In the genomic region with DNA sequence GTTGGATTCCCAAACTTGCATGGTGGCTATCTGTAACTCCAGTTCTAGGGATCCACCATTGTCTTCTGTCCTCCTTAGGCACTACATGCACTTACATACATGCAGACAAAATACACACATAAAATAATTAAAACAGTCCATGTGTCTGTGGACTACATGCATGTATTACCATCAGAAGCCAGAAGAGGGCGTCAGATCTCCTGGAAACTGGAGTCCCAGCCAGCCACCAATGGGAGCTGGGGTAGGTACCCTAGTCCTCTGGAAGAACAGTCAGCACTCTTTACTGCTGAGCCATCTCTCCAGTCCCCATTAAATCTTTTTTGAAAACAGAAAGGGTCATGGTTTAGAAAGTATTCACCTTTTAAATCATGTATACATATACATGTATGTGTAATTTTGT, we compare ENCODE assay signal across 9 mouse cellular contexts. TPM values are rescaled to one million over a fixed set of nuclear protein-coding genes. Genes with fewer than 3 reads are reported as not detected.
DNase-seq lines count a peak whose midpoint lies in the region; ATAC-seq and TF ChIP-seq lines count a peak whose summit lies in the region.
"Had no signal": no experiment of that assay in that cellular context is flagged by ENCODE, and none has a peak within 500 bp of the region (broad histone marks: within the 10 kb centered on the region; RNA-seq: fewer than 3 reads in every experiment).

No protein-coding gene starts in this region.

- peak; percentile 69 for DNase-seq in CH12.LX (ENCODE audit: extremely low read depth)
- DNase-seq in NIH3T3 (ENCODE audit: low read depth): peak; percentile 59
- DNase-seq in lung, postnatal 0 days (ENCODE audit: low spot score): no peak
- no peak for DNase-seq in right cerebral cortex, postnatal 14 days
- DNase-seq in frontal cortex, postnatal 14 days (ENCODE audit: low spot score in 2 of 2): no peak
- no peak for DNase-seq in left cerebral cortex, adult 18-20 months (ENCODE audit: low spot score in 2 of 2)

- no peaks in the 10 kb centered on the region for H3K27me3 ChIP-seq in intestine, postnatal 0 days (replicated peaks; ENCODE audit: control insufficient read depth, insufficient read depth, low read length)
- no peaks in the 10 kb centered on the region for H3K27me3 ChIP-seq in intestine, embryonic 15.5 days (replicated peaks)
- H3K27me3 ChIP-seq in CH12.LX (replicated peaks): no peaks in the 10 kb centered on the region
- H3K27me3 ChIP-seq in lung, postnatal 0 days (replicated peaks; ENCODE audit: insufficient read depth, low read length): no peaks in the 10 kb centered on the region

- H3K4me2 ChIP-seq in intestine, postnatal 0 days (replicated peaks; ENCODE audit: low read depth): no peak overlapping the region
- no peak overlapping the region for H3K4me2 ChIP-seq in intestine, embryonic 15.5 days (replicated peaks)
- peak overlapping the region; percentile 78; the same call in 1 of the 2 replicates for H3K4me2 ChIP-seq in CH12.LX (ENCODE audit: insufficient read depth, low read depth, poor library complexity, severe bottlenecking)
- no peak overlapping the region for H3K4me2 ChIP-seq in lung, postnatal 0 days (replicated peaks; ENCODE audit: low read depth, low read length)

- H3K79me2 ChIP-seq in CH12.LX (replicated peaks; ENCODE audit: control insufficient read depth, extremely low read depth, insufficient read depth, poor library complexity, severe bottlenecking): peaks cover 29% of the 10 kb centered on the region

- in situ Hi-C loops in CH12.LX (cut with MboI; ENCODE audit: low pct_ligation_motif_present, low pct_unique_long_range_greater_than_20kb, low sequenced_read_pairs): loop anchor here (25.0 kb wide), 1 partner anchor 135 kb away; no protein-coding TSS in a partner anchor

- peaks cover 3% of the 10 kb centered on the region; the same call in 1 of the 2 replicates for H3K36me3 ChIP-seq in intestine, postnatal 0 days (ENCODE audit: control insufficient read depth, insufficient read depth)
- no peaks in the 10 kb centered on the region for H3K36me3 ChIP-seq in intestine, embryonic 15.5 days
- H3K36me3 ChIP-seq in CH12.LX (replicated peaks in 1 of 2; ENCODE audit: control insufficient read depth in 1 of 2, insufficient read depth in 1 of 2, low read length in 1 of 2): peaks cover 6 to 8% of the 10 kb centered on the region in 2 experiments
- H3K36me3 ChIP-seq in lung, postnatal 0 days (ENCODE audit: insufficient read depth, low read length): no peaks in the 10 kb centered on the region

- no peak for TF ChIP-seq EP300 in CH12.LX (IDR thresholded peaks at IDR 0.05; ENCODE audit: low read length)
- no peak for TF ChIP-seq EP300 in lung, postnatal 0 days (IDR thresholded peaks at IDR 0.05)

- no peak overlapping the region for H3K9ac ChIP-seq in intestine, postnatal 0 days (ENCODE audit: low read depth, low read length)
- H3K9ac ChIP-seq in intestine, embryonic 15.5 days: no peak overlapping the region
- 0 out of 2 replicates have a peak overlapping the region, but pooled peaks have one; percentile 72 for H3K9ac ChIP-seq in CH12.LX (ENCODE audit: insufficient read depth, low read depth)
- no peak overlapping the region for H3K9ac ChIP-seq in lung, postnatal 0 days (replicated peaks; ENCODE audit: low read depth)
- H3K9ac ChIP-seq: limb, embryonic 12.5 days had no signal

- ATAC-seq in intestine, postnatal 0 days: no peak
- no peak for ATAC-seq in intestine, embryonic 15.5 days
- ATAC-seq in lung, postnatal 0 days: no peak

- H3K4me1 ChIP-seq in intestine, postnatal 0 days (replicated peaks; ENCODE audit: control insufficient read depth, insufficient read depth, low read length): no peaks in the 10 kb centered on the region
- H3K4me1 ChIP-seq in intestine, embryonic 15.5 days (replicated peaks): no peaks in the 10 kb centered on the region
- H3K4me1 ChIP-seq in CH12.LX (ENCODE audit: control insufficient read depth in 1 of 2, insufficient read depth in 2 of 2): peaks cover 0 to 9% of the 10 kb centered on the region in 2 experiments; a peak in 1 of 4 replicates
- H3K4me1 ChIP-seq in lung, postnatal 0 days (ENCODE audit: insufficient read depth, low read depth, low read length): no peaks in the 10 kb centered on the region
- H3K4me1 ChIP-seq: limb, embryonic 12.5 days had no signal

- peak; percentile 59 for TF ChIP-seq CTCF in intestine, postnatal 0 days (IDR thresholded peaks at IDR 0.05; ENCODE audit: low read depth)
- peak; percentile 43 to 60 for TF ChIP-seq CTCF in CH12.LX (conservative IDR thresholded peaks at IDR 0.05 in 1 of 2, IDR thresholded peaks at IDR 0.05 in 1 of 2; ENCODE audit: low read depth in 2 of 2, low read length in 2 of 2)
- TF ChIP-seq CTCF in lung, postnatal 0 days (IDR thresholded peaks at IDR 0.05): peak; percentile 52

- no peak for TF ChIP-seq POLR2A in CH12.LX (IDR thresholded peaks at IDR 0.05; ENCODE audit: low read depth, low read length)

- no peaks in the 10 kb centered on the region for H3K9me3 ChIP-seq in intestine, postnatal 0 days (ENCODE audit: control insufficient read depth)
- no peaks in the 10 kb centered on the region for H3K9me3 ChIP-seq in intestine, embryonic 15.5 days
- no peaks in the 10 kb centered on the region for H3K9me3 ChIP-seq in CH12.LX (replicated peaks; ENCODE audit: low read length)
- H3K9me3 ChIP-seq in lung, postnatal 0 days (ENCODE audit: low read length): no peaks in the 10 kb centered on the region
- H3K9me3 ChIP-seq: limb, embryonic 12.5 days had no signal

- no peak overlapping the region for H3K4me3 ChIP-seq in intestine, postnatal 0 days (ENCODE audit: low read depth, low read length)
- no peak overlapping the region for H3K4me3 ChIP-seq in intestine, embryonic 15.5 days (replicated peaks)
- H3K4me3 ChIP-seq in CH12.LX (replicated peaks in 1 of 3; ENCODE audit: low read depth in 2 of 3, low read length in 2 of 3, poor library complexity in 1 of 3): peak overlapping the region in 1 of 3 experiments; percentile 58
- no peak overlapping the region for H3K4me3 ChIP-seq in lung, postnatal 0 days (ENCODE audit: low read depth, low read length)

- peak; percentile 36 for TF ChIP-seq RAD21 in CH12.LX (IDR thresholded peaks at IDR 0.05; ENCODE audit: low read depth, low read length)

- 4% methylated on average over 1 of the region's 1 CpGs for WGBS in intestine, postnatal 0 days
- WGBS in intestine, embryonic 15.5 days: 17% methylated on average over 1 of the region's 1 CpGs
- WGBS in lung, postnatal 0 days: 0% methylated on average over 1 of the region's 1 CpGs

- no peak overlapping the region for H3K27ac ChIP-seq in intestine, postnatal 0 days (ENCODE audit: low read depth, low read length)
- no peak overlapping the region for H3K27ac ChIP-seq in intestine, embryonic 15.5 days
- H3K27ac ChIP-seq in CH12.LX (ENCODE audit: insufficient read depth, low read depth): no peak overlapping the region
- no peak overlapping the region for H3K27ac ChIP-seq in lung, postnatal 0 days (ENCODE audit: low read length)

- dilution Hi-C loops in CH12.LX (cut with MboI; ENCODE audit: extremely low pct_ligation_motif_present, extremely low pct_unique_long_range_greater_than_20kb, low sequenced_read_pairs): no loop called here

TF ChIP-seq in CH12.LX, 34 proteins besides CTCF, POLR2A, EP300 and RAD21 (continues in another document):
- TF ChIP-seq NELFE (IDR thresholded peaks at IDR 0.05; ENCODE audit: low read depth, low read length) (0 out of 2 replicates have a peak, but pooled peaks have one; percentile 14), MYC (IDR thresholded peaks at IDR 0.05; ENCODE audit: low read depth, low read length) (0 out of 2 replicates have a peak, but pooled peaks have one; percentile 53), MAFK (IDR thresholded peaks at IDR 0.05; ENCODE audit: insufficient replicate concordance, low read length) (no peak), E2F4 (IDR thresholded peaks at IDR 0.05; ENCODE audit: insufficient replicate concordance, low read depth, low read length) (no peak), SMC3 (IDR thresholded peaks at IDR 0.05; ENCODE audit: low read depth, low read length) (peak; percentile 22; the same call in 1 of the 2 replicates), JUND (conservative IDR thresholded peaks at IDR 0.05; ENCODE audit: low read depth, low read length) (no peak)

RNA-seq across cellular contexts. Expression of gene Nono, which starts 1.3 kb away (rescaled TPM):
- 101 and 103 TPM in 2 replicates for polyA plus RNA-seq in intestine, postnatal 0 days (2015; fragmentation: Nextera tagmentation; extraction: Ambion mirVana)
- polyA plus RNA-seq in intestine, embryonic 15.5 days (2015; fragmentation: Nextera tagmentation; extraction: Ambion mirVana): 324 and 340 TPM in 2 replicates
- total RNA-seq in CH12.LX (2012; rRNA removed) (314 and 325 TPM in 2 replicates), CH12.LX (2014; rRNA removed) (388 and 398 TPM in 2 replicates)
- 535 and 618 TPM in 2 replicates for polyA plus RNA-seq in CH12.LX (2012; ENCODE audit: insufficient read length, low read depth)
- polyA plus RNA-seq in lung, postnatal 0 days (2015; fragmentation: Nextera tagmentation; extraction: Ambion mirVana): 117 and 131 TPM in 2 replicates
- total RNA-seq in left cerebral cortex, adult 18-20 months (2021): 100 to 1,000 TPM; 113 to 121 TPM

RNA-seq across cellular contexts. Expression of gene Zmym3, which starts 7.1 kb away (rescaled TPM):
- 9.8 and 10.6 TPM in 2 replicates for polyA plus RNA-seq in intestine, postnatal 0 days (2015; fragmentation: Nextera tagmentation; extraction: Ambion mirVana)
- polyA plus RNA-seq in intestine, embryonic 15.5 days (2015; fragmentation: Nextera tagmentation; extraction: Ambion mirVana): 20.4 and 21.2 TPM in 2 replicates
- total RNA-seq in CH12.LX (2012; rRNA removed) (18.0 and 18.8 TPM in 2 replicates), CH12.LX (2014; rRNA removed) (16.6 and 16.7 TPM in 2 replicates)
- polyA plus RNA-seq in CH12.LX (2012; ENCODE audit: insufficient read length, low read depth): 31.3 TPM in 2 replicates
- 12.7 and 14.3 TPM in 2 replicates for polyA plus RNA-seq in lung, postnatal 0 days (2015; fragmentation: Nextera tagmentation; extraction: Ambion mirVana)
- 100 to 1,000 TPM; 132 to 140 TPM for total RNA-seq in left cerebral cortex, adult 18-20 months (2021)

RNA-seq across cellular contexts. Expression of gene Itgb1bp2, which starts 21.1 kb away (rescaled TPM):
- 0.25 and 0.29 TPM in 2 replicates for polyA plus RNA-seq in intestine, postnatal 0 days (2015; fragmentation: Nextera tagmentation; extraction: Ambion mirVana)
- 0.73 and 1.6 TPM in 2 replicates for polyA plus RNA-seq in intestine, embryonic 15.5 days (2015; fragmentation: Nextera tagmentation; extraction: Ambion mirVana)
- total RNA-seq in CH12.LX (2012; rRNA removed) (0.88 and 1.3 TPM in 2 replicates), CH12.LX (2014; rRNA removed) (1.1 and 1.6 TPM in 2 replicates)
- polyA plus RNA-seq in CH12.LX (2012; ENCODE audit: insufficient read length, low read depth): 1.2 and 1.4 TPM in 2 replicates
- 2.3 and 3.0 TPM in 2 replicates for polyA plus RNA-seq in lung, postnatal 0 days (2015; fragmentation: Nextera tagmentation; extraction: Ambion mirVana)
- 1 to 10 TPM in 1 of 2 experiments, under 1 TPM in 1; 0.47 to 1.1 TPM for total RNA-seq in left cerebral cortex, adult 18-20 months (2021)

RNA-seq across cellular contexts. Expression of gene Gjb1, which starts 51.6 kb away (rescaled TPM):
- polyA plus RNA-seq in intestine, postnatal 0 days (2015; fragmentation: Nextera tagmentation; extraction: Ambion mirVana): 105 and 119 TPM in 2 replicates
- 59.2 and 77.1 TPM in 2 replicates for polyA plus RNA-seq in intestine, embryonic 15.5 days (2015; fragmentation: Nextera tagmentation; extraction: Ambion mirVana)
- total RNA-seq in CH12.LX (2012; rRNA removed): not detected in 2 replicates
- not detected in 2 replicates for total RNA-seq in CH12.LX (2014; rRNA removed)
- polyA plus RNA-seq in CH12.LX (2012; ENCODE audit: insufficient read length, low read depth): not detected in 2 replicates
- polyA plus RNA-seq in lung, postnatal 0 days (2015; fragmentation: Nextera tagmentation; extraction: Ambion mirVana): 1.6 and 2.0 TPM in 2 replicates
- total RNA-seq in left cerebral cortex, adult 18-20 months (2021): 1 to 10 TPM; 8.9 to 9.8 TPM
- polyA plus RNA-seq: limb, embryonic 12.5 days had no signal

Comparison
In these comparisons a context has a peak if more than half of its experiments do, and no peak if none do; other contexts are left out.
1. DNase-seq: peak in CH12.LX (single experiment) and NIH3T3 (single experiment); none in lung, postnatal 0 days (single experiment), right cerebral cortex, postnatal 14 days (single experiment), frontal cortex, postnatal 14 days (0 of 2) and left cerebral cortex, adult 18-20 months (0 of 2).
2. Peak in every context shown above with its lines, with median percentiles within 50 percentile points of each other: CTCF ChIP-seq.